Mouse (Mus musculus) lung, adult 2 months (tissue): Measurements from ENCODE around the gene Cd8b1.

Source experiments
- CTCF ChIP-seq: fragments of 200-500 bp; IDR thresholded peaks from 2 replicates; pipeline ENCODE4 v1.5.1; 2011; ENCODE audit warnings: mild to moderate bottlenecking, low read length, control low read depth; ENCODE audit not compliant: insufficient read depth
- POLR2A ChIP-seq: fragments of 200-500 bp; IDR thresholded peaks from 2 replicates; pipeline ENCODE4 v1.6.1; 2011; ENCODE audit warnings: low read depth, mild to moderate bottlenecking, control low read depth, low read length, borderline replicate concordance; ENCODE audit errors: extremely low read depth

GRCm38 (mm10) chr6:71348006-71348405 lies 25.4 kb downstream of the Cd8b1 start:
- TF ChIP-seq POLR2A (no peak), CTCF (no peak)
